Mouse (Mus musculus) heart, adult 9 months (tissue): Measurements from ENCODE around the gene Taf1.
A peak's percentile ranks its signal among the peaks of the same experiment; 100 is the strongest.

Source experiments
- DNase-seq, 2 experiments: peaks; one replicate each; pipeline ENCODE4 v3.0.0; 2022; ENCODE audit warnings: low spot score in 2 of 2

Taf1 gene

DNA sequence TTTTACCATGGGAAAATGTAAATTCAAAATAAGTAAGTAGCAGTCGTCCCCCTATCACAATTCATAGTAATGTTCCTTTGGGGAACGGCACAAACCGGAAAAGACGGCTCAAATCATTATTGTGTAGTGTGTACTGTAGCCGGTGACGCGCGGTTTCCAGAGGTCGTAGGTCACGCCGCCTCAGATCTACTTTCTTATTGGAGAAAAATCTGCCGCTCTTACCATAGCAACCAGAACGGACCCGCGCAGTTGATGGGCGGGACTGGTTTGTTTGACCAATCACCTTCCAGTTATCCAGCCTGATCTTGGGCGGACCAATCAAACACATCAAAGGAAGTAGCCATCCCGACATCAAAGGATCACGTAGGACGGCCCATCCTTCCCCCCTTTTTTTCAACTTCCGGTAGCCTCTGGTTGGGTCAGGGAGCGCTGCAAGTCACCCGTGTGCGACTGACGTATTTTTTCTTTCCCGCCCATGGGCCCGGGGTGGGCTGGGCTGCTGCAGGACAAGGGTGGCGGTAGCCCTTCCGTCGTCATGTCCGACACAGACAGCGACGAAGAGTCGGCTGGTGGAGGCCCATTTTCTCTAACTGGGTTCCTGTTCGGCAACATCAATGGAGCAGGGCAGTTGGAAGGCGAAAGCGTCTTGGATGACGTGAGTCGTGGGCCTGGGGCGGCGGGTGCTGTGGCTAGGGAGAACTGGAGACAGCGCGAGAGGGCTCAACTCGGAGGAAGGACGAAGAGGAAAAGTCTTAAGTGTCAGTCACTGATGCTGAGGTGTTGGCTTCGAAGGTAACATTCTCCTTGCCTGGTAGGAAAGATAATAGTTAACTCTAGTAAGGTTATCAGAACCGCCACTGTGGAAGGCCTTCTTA, at the start of gene Taf1:
Taf1 (plus strand) TSS at position 388 of the 875 bp plus-strand sequence.
- peak; percentile 96 to 97 for DNase-seq

DNA sequence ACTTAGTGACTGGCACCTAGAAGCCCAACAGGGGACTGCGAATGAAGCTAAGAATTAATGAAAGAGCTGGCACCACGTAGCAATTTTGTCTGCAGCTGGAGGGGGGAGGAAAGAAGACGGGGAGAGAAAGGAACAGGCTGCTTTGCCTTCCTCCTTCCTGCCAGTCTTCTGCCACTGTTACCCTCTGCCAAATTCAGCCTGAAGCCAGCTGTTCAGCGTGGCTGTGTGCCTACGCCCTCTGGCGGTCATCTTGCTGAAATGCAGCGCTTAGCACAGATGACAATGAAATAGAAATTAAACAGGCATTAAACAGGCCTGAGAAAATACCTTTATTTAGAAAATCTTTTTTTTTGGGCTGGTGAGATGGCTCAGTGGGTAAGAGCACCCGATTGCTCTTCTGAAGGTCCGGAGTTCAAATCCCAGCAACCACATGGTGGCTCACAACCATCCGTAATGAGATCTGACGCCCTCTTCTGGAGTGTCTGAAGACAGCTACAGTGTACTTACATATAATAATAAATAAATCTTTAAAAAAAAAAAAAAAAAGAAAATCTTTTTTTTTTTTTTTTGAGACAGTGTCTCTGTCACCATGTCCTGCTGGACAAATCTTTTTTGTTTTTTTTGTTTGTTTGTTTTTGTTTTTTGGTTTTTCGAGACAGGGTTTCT, 45.9 kb upstream of the Taf1 start:
- peak in 1 of 2 experiments; percentile 1 for DNase-seq

DNA sequence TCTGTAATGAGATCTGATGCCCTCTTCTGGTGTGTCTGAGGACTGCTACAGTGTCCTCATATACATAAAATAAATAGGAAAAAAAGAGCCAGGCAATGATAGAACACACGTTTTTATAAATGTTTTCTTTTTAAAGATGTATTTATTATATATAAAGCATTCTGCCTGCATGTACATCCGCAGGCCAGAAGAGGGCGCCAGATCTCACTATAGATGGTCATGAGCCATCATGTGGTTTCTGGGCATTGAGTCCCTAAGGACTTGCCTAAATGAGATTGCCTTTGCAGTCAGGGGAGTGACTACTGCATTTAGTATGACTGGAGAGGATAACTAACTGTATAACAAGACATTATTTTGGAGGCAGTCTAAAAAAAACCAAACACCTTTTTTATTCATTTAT, 27.9 kb upstream of the Taf1 start:
- no peak for DNase-seq

DNA sequence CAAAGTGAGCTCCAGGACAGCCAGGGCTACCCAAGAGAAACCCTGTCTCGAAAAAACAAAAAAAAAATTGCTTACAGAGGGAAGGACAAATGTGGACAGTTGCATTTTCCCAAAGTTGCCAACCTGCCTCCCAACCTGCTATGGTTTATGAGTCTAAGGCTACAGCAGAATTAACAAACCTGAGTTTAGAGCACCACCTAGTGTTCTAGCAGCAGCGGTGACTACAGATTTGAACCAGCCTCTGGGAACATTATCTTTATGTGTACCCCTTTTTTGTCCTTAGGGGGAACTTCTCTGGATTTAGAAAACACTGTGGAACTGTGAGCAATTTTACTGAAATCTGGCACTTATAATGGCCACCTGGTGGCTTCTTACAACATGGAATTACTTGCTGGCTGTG, 16.8 kb upstream of the Taf1 start:
- no peak for DNase-seq

DNA sequence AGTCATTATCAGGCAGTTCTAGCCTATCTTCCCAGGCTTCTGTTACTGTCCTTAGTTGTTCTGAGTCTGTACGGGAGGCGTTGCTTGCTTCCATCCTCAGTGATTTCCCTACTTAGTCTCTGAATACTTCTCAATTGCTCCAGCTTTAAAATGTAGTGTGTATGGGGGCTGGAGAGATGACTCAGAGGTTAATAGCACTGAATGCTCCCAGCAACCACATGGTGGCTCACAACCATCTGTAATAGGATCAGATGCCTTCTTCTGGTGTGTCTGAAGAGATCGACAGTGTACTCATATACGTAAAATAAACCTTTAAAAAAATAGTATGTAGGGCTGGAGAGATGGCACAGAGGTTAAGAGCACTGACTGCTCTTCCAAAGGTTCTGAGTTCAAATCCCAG, 14.5 kb upstream of the Taf1 start:
- no peak for DNase-seq

DNA sequence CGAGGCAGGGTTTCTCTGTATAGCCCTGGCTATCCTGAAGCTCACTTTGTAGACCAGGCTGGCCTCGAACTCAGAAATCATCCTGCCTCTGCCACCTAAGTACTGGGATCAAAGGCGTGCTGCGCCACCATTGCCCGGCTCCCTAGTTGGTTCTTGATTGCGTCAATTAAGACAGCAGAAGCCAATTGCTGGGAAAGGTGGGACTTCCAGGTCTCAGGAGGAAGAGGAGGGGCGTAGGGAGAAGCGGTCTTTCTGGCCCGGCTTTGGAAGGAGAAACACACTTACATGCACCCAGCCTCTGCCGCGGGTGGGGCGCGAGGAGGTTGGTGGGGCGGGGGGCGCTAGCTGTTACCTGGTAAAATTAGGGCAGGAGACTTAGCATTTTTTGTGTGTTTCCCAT, 10.5 kb upstream of the Taf1 start:
- peak; percentile 16 to 30 for DNase-seq

DNA sequence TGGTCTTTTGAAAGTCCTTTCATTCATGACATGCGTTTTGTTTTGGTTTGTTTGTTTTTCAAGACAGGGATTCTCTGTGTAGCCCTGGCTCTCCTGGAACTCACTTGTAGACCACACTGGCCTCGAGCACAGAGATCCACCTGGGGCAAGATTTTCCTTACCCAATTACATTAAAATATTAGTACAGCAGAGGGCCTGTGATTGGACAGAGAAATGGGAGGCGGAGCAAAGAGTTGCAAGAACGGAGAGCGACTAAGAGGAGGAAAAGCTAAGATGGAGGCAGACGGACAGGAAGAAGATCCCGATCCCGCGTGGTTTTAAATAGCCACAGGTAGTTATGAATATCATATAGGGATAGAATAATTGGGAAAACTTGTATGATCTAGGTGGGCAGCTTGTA, 5.2 kb upstream of the Taf1 start:
- peak; percentile 8 to 20 for DNase-seq

DNA sequence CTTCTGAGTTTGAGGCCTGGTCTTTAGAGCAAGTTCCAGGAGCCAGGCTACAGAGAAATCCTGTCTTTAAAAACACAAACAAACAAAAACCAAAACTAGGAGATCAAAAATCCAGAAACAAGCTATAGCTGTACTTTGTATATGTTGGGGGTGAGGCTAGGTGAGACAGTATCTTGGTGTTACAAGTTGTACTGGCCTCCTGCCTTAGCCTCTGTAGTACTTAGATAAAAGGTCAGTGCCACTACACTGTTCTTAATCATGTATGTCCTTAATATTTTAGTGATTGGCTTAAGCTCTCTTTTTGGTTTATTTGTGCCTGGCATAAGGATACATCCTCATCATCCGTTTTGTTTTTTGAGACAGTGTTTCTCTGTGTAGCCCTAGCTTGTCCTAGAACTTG, 52.9 kb downstream of the Taf1 start:
- DNase-seq: no peak

DNA sequence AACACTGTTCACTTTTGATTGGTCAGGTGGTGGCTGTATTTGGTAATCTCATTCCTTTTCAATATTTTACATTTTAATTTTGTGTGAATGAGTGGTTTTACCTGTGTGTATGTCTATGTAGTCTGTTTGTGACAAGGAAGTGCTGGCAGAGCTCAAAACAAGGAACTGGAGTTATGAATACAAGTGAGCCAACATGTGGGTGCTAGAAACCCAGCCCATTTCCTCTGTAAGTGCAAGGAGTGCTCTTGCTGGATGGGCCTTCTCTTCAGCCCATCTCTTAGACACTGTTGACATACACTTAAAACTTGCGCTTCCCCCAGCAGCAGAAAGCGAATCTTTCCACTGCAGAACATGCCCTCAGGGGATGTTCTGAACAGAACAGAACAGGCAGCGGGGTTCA, 83.6 kb downstream of the Taf1 start:
- DNase-seq: no peak

DNA sequence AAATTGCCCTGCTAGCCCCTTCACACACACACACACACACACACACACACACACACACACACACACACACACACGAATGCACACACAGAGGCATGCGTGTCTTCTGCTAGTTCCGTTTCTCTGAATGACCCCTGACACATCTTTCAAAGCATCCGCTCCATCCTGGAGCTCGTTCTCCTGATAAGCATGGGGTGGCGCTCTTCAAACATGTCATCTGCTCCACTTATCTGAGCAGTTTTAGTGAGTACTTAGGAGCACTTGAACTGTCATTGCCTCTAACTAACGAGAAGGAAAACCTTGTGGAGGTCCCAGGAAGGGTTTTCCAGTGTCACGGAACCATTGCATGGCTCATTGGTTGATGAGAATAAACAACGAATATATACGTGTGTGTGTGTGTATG, 85.4 kb downstream of the Taf1 start:
- peak in 1 of 2 experiments; percentile 2 for DNase-seq

DNA sequence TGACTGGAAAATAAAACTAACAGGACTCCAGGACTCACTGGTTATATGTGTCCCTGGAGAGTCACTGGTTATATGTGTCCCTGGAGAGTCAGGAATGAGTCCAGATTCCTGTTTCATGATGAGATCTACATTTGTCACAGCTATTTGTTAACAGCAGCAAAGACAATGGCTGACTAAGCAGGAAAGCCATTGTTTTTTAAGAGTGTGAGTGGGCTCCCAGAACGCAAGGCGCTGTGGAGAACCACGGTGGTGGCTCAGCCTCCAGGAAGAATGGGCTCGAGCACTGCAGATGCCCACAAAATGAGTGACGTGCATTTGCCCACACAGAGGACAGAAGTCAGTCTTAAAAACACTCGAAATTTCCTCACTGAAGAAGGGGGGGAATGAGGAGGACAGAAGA, 87.8 kb downstream of the Taf1 start:
- DNase-seq: peak; percentile 8 to 47

DNA sequence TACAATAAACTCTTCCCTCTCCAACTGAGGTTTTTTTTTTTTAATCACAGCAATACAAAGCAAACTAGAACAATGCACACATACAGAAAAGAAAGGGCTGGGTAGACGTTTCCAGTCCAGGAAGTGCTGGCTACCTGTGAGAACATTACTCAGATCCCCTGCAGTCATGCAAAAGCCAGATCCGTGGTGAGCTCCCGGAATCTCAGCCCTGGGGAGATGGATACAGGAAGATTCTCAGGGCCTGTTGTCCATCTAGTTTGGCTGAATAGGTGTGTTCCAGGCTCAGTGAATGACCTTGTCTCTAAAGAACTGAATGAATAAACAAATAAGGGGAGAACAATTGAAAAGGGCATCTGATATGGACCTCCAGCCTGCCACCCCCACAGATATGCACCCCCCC, 90.0 kb downstream of the Taf1 start:
- DNase-seq: no peak

DNA sequence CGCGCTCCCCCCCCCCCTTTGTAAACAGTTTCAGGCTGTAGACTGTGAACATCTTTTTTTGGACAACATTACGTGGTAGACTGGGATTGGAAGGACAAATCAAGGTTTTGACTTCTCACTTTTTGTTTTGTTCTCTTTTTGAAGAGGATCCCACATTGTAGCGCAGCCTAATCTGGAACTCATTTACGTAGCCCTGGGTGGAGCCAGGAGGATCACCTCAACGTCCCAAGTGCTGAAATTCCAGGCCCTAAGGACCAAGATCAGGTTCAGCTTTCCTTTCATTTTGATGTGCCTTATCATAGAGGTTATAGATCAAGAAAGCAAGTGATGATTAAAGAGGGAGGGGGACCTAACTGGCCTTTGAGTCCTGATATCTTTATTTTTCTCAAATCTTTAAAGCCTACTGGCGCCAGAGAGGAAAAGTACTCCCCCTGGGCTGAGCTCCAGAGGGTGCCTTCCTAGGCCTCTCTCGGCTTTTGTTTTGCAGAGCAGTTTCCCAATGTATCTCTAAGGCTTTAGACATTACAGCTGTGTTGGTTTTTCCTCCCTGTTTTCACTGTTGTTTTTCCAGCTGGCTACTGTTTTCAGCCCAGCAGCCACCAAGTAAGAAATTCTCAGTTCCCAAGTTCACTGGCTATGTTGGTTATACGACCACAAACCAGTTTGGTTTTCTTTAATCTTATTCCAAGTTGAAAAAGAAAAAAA, 104.4 kb downstream of the Taf1 start:
- peak in 1 of 2 experiments; percentile 16 for DNase-seq

DNA sequence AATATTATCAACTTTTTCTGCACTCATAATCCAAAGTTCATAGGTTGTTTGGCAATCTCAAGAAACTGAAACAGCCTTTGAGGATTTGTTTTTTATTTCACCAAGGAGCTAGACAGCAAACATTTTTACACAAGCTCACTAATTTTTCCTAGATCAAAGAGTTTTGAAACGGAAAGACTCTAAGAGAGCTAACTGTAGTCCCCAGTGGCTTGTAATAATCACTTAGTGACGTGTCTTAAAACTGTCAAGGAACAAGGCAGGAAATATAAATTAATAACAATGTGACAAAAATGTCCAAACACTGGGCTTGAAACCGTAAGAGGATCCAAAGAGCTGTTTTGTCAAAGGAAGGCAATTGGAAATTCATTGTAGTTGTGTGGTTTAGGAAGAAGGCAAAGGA, 106.3 kb downstream of the Taf1 start:
- DNase-seq: no peak

DNA sequence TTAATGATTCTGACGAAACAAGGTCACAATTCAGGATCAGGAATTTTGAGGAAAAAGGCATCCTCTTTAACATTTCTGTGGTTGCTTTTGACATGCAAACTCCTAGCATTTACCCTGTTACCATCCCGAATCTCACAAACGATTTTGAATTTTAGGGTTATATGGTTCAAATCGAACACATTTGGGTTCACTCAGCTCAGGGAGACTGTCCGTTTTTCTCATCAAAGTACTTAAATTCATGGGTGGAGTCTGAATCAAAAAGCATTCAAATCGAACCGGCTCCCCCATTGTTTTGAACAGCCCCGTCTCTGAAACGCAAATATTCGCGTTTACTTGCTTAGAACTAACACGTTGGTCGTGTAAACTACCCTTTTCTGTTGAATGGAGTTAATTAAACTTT, 106.8 kb downstream of the Taf1 start:
- DNase-seq: peak in 1 of 2 experiments; percentile 35

DNA sequence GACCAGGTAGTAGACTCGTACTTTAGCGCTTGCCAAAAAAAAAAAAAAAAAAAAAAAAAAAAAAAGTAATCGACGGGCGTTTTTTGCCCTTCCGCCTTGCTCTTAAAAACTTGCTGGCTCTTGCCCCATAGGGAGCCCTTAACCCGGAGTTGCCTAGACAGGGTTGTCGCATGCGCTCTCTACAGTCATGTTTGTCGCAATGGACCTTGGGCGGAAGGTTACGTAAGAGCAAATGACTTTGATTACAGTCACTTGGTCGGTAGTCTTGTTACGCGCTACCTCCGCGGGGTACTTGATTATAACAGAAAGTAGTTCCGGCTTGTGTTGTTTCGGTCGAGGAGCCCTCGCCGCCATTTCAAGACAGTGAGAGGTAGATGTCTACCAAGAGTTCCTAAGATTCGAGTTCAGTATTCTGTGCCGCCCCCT, 107.2 kb downstream of the Taf1 start, which contains the start of gene Ogt:
Ogt (plus strand) TSS at position 320 of the 426 bp plus-strand sequence.
- DNase-seq: peak; percentile 92 to 93

DNA sequence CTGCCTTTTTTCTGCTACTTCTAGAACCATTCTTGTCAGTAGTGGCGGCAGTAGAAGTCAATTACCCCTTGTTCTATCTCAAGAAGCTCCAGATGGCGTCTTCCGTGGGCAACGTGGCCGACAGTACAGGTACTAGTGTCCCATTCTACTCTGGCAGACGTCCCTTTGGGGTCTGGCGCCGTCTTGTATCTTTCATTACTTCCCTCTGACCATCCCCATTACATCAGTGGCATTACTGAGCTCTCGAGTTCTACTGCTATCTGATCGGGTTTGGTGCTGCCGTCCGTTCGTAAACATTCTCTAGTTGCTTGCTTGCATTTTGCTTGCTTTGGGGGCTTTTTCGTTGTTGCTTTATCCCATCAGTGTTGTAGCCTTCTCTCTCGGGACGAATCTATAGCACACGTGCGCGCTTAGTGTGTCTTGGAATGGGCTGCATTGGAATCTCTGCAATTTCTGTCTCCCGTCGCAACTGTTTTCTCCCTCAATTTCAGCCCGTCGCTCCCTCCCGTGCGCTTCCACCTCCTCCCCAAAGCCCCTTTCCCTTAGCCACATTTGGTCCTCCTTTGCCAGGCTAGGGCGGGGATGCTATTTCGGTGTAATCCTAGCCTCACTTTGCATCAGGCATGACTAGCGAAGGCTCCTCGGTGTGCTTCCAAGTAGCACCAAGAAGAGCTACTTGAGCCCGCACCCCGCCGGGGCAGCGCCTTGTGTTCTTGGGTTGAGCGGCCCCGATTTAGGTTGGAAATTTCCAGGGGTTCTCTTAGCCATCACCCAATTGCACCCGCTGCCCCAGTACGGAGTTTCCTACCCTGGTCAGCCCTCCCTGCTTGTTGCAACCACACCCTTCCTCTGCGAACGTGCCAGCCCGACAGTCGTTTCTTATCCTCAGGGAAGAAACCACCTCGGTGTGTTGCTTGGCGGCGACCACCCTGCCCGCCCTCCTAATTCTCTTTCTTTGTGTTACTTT, 107.9 kb downstream of the Taf1 start:
- DNase-seq: peak; percentile 33 to 39

DNA sequence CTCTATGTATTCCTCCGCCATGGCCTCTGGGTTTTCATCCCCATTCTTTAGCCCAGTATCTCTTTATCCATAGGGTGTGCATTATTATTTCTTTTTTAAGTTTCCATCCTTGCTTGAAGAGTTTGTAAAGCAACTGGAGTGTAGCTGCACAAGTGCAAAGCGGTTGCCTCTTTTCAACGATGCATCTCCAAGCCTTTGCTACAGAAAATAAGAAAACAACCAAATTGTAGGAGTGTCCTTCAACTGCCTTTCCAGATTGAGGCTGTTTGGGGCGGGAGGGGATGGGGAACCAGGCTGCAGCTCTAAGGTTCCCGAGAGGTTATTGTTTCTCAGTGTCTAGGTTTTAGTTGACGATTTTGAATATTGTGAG, 108.6 kb downstream of the Taf1 start:
- no peak for DNase-seq

DNA sequence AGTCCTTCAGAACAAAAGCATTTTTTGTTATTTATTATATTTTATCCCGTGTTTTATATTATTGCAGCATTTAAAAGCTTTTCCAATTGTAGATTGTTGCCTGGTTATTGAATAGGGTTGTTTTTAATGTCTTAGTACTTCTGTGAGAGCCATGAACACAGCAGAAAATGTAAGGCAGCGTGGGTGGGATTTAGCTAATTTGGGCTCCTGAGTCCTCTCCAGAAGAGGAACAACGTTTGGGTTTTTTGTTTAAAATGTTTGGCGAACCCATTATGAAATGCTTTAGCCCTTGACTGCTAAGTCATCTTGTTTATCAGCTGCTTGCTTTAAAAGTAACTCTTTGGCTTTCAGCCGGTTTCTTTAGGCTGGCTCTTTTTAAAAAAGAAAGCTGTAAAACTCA, 109.6 kb downstream of the Taf1 start:
- DNase-seq: no peak

DNA sequence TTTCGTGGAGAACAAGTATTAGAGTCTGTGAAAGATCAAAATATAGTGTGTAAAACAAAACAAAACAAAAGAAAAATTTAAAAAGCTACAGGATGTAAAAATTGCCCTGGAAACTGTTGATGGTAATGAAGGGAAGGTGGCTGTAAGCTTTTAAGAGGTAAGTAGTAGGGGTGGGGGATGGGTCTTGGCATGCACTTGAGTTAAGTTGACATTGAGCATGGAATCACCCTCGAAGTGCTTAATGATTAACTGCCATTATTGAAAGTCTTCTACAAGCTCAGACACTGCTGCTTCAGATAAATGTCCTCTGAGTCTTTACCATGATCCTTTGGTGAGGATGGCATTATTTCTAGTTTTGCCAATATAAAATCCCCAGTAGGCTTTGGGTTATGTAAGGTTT, 112.8 kb downstream of the Taf1 start:
- no peak for DNase-seq

DNA sequence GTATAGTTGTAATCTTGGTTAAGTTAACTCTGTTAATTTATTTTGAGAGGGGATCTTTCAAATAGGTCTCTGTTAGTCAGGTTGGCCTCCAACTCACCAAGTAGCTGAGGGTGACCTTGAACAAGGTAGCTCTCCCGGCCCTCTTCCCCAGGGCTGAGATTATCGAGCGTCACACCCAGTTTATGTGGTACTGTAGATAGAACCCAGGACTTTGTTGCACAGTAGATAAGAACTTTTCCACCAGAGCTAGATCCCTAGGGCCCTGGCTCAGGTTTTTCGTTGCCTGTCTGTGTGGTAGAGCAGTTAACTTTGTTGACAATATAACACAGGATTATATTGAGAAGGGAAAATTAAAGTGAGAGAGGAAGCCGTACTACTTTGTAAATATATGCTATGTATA, 114.1 kb downstream of the Taf1 start:
- DNase-seq: no peak
